Mouse (Mus musculus): Measurements from ENCODE around the gene Aoc1.

The Aoc1 gene

GRCm38 (mm10) chr6:48912033-48912432 lies 39.3 kb downstream of the Aoc1 start:
- peak; percentile 67 for DNase-seq (ENCODE audit: low read depth)

- DNase-seq (ENCODE audit: low read depth): no peak
Measured at GRCm38 (mm10) chr6:48913587-48913986, 40.9 kb downstream of the Aoc1 start.

GRCm38 (mm10) chr6:48929595-48929994 lies 56.9 kb downstream of the Aoc1 start, which contains the start of gene 1600015I10Rik:
Gene 1600015I10Rik (plus strand): TSS chr6:48929895.
- no peak for DNase-seq (ENCODE audit: low read depth)

- DNase-seq (ENCODE audit: low read depth): no peak
Measured at GRCm38 (mm10) chr6:48949596-48949995, 76.9 kb downstream of the Aoc1 start.

GRCm38 (mm10) chr6:48950676-48951075 lies 78.0 kb downstream of the Aoc1 start:
- no peak for DNase-seq (ENCODE audit: low read depth)

GRCm38 (mm10) chr6:48951630-48952029 lies 78.9 kb downstream of the Aoc1 start:
- no peak for DNase-seq (ENCODE audit: low read depth)

GRCm38 (mm10) chr6:48953220-48953619 lies 80.5 kb downstream of the Aoc1 start:
- no peak for DNase-seq (ENCODE audit: low read depth)

- no peak for DNase-seq (ENCODE audit: low read depth)
Measured at GRCm38 (mm10) chr6:48954211-48954610, 81.5 kb downstream of the Aoc1 start.

- peak; percentile 48 for DNase-seq (ENCODE audit: low read depth)
Measured at GRCm38 (mm10) chr6:48954946-48955345, 82.2 kb downstream of the Aoc1 start.

- no peak for DNase-seq (ENCODE audit: low read depth)
Measured at GRCm38 (mm10) chr6:48956785-48957184, 84.1 kb downstream of the Aoc1 start.

- DNase-seq (ENCODE audit: low read depth): no peak
Measured at GRCm38 (mm10) chr6:48958053-48958452, 85.4 kb downstream of the Aoc1 start.

Measured in naive thymus-derived CD4-positive, alpha-beta T cell, adult 2 months (primary cell).